Mouse (Mus musculus) stomach, postnatal 0 days (tissue): Measurements from ENCODE around the gene Abat. TPM values are rescaled to one million over a fixed set of nuclear protein-coding genes. Genes with fewer than 3 reads are reported as not detected.

Experiments
- ATAC-seq: fragments of 200-750 bp; cut with Nextera tagmentation; 2 replicates; pipeline ENCODE4 v1.8.0; 2017; ENCODE audit not compliant: low FRiP score, low TSS enrichment
- DNase-seq: peaks from one replicate; pipeline ENCODE4 v3.0.0-alpha.2; 2016; ENCODE audit warnings: low spot score
- H3K27ac ChIP-seq: fragments of 300-500 bp; sonication (generic); replicated peaks from 2 replicates; pipeline ENCODE4 v1.5.1; 2014; ENCODE audit warnings: mild to moderate bottlenecking, control low read depth
- H3K27me3 ChIP-seq: fragments of 300-500 bp; sonication (generic); 2 replicates; pipeline ENCODE4 v1.6.1; 2014; ENCODE audit warnings: low read length; ENCODE audit not compliant: control insufficient read depth, insufficient read depth
- H3K36me3 ChIP-seq: fragments of 300-500 bp; sonication (generic); 2 replicates; pipeline ENCODE4 v1.6.1; 2014; ENCODE audit warnings: low read length, mixed read lengths; ENCODE audit not compliant: control insufficient read depth, insufficient read depth
- H3K4me1 ChIP-seq: fragments of 300-500 bp; sonication (generic); replicated peaks from 2 replicates; pipeline ENCODE4 v1.6.1; 2014; ENCODE audit warnings: antibody characterized with exemption; ENCODE audit not compliant: control insufficient read depth, insufficient read depth
- H3K4me2 ChIP-seq: fragments of 300-500 bp; sonication (generic); replicated peaks from 2 replicates; pipeline ENCODE4 v1.6.1; 2014; ENCODE audit warnings: low read depth, mild to moderate bottlenecking, control low read depth, moderate library complexity
- H3K4me3 ChIP-seq: fragments of 300-500 bp; sonication (generic); 2 replicates; pipeline ENCODE4 v1.5.1; 2014; ENCODE audit warnings: low read depth, low read length, control low read depth
- H3K9ac ChIP-seq: fragments of 300-500 bp; sonication (generic); 2 replicates; pipeline ENCODE4 v1.6.1; 2014; ENCODE audit warnings: mild to moderate bottlenecking, low read length, control low read depth, mixed read lengths
- H3K9me3 ChIP-seq: fragments of 300-500 bp; sonication (generic); 2 replicates; pipeline ENCODE4 v1.6.1; 2016; ENCODE audit warnings: low read length; ENCODE audit not compliant: control insufficient read depth
- CTCF ChIP-seq: IDR thresholded peaks from 2 replicates; pipeline ENCODE4 v1.5.1; 2016; ENCODE audit warnings: antibody characterized with exemption, low read depth, mild to moderate bottlenecking, moderate library complexity
- EP300 ChIP-seq: optimal IDR thresholded peaks from 2 replicates; pipeline ENCODE3; 2016; ENCODE audit warnings: antibody characterized with exemption
- WGBS: fragments of 180-500 bp; shearing (Covaris S2); extraction: QIAGEN DNeasy Blood & Tissue Kit; methylation state at CpG from one replicate; pipeline ENCODE4 v1.1.7; 2014; 5-methylcytosine and 5-hydroxymethylcytosine counted together
- polyA plus RNA-seq: library from polyadenylated mRNA; unstranded; fragments of >200 nt; fragmentation: Nextera tagmentation; extraction: Ambion mirVana; gene quantifications from 2 replicates; pipeline ENCODE4 v1.2.1, GENCODE M21; 2015

Abat gene
- polyA plus RNA-seq, 1 experiment from 2014 or later = 4.1 TPM

- no peak overlapping the region for H3K27ac ChIP-seq
- no peaks in the 10 kb centered on the region for H3K4me1 ChIP-seq
- H3K36me3 ChIP-seq = no peaks in the 10 kb centered on the region
- H3K4me3 ChIP-seq = no peak overlapping the region
- 88% methylated on average over 6 of the region's 6 CpGs for WGBS
- no peaks in the 10 kb centered on the region for H3K27me3 ChIP-seq
- H3K9ac ChIP-seq = no peak overlapping the region
- H3K4me2 ChIP-seq = no peak overlapping the region
- DNase-seq = no peak
- TF ChIP-seq CTCF (no peak), EP300 (no peak)
- no peak for ATAC-seq
- H3K9me3 ChIP-seq = no peaks in the 10 kb centered on the region
Measured at GRCm38 (mm10) chr16:8581661-8582239, 68.5 kb downstream of the Abat start.

DNA sequence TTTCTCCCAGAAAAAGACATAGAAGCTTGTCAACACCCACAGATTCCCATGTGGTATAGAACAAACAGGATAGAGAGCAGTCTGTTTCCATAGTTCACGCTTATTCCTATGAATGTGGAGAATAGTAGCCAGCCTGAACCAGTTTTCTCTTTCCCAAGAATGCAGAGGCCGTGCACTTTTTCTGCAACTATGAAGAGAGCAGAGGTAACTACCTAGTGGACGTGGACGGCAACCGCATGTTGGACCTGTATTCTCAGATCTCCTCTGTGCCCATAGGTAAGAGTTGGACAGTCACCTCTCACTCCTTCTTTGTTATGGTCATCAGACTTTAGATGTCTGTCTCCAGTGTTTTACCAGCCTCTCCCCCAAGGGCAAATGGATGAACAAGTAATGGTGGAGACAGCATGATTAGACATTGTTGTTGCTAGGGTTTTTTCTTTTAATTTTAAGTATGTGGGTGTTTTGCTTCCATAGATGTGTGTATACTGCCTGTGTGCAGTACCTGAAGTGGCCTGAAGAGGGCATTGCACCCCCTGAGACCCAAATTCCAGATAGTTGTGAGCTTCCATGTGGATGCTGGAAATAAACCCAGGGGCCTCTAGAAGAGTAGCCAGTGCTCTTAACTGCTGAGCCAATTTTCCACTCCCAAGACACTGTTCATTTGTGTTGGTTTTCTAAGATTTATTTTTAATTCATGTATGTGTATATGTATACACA is 69.5 kb downstream of the Abat start:
- DNase-seq (no peak), ATAC-seq (no peak)
- Histone ChIP-seq H3K4me1 (no peaks in the 10 kb centered on the region), H3K27me3 (no peaks in the 10 kb centered on the region), H3K4me3 (no peak overlapping the region), H3K9ac (no peak overlapping the region), H3K4me2 (no peak overlapping the region), H3K27ac (no peak overlapping the region), H3K36me3 (no peaks in the 10 kb centered on the region), H3K9me3 (no peaks in the 10 kb centered on the region)
- peak; percentile 47 for TF ChIP-seq CTCF
- TF ChIP-seq EP300 = no peak
- WGBS = 96% methylated on average over 5 of the region's 5 CpGs

GRCm38 (mm10) chr16:8584248-8584647 is 71.0 kb downstream of the Abat start:
- 95% methylated on average over 1 of the region's 1 CpGs for WGBS
- H3K4me2 ChIP-seq = no peak overlapping the region
- H3K36me3 ChIP-seq = no peaks in the 10 kb centered on the region
- TF ChIP-seq EP300 (no peak), CTCF (no peak)
- H3K4me1 ChIP-seq = no peaks in the 10 kb centered on the region
- H3K9me3 ChIP-seq = no peaks in the 10 kb centered on the region
- ATAC-seq = no peak
- H3K9ac ChIP-seq = no peak overlapping the region
- no peak for DNase-seq
- H3K4me3 ChIP-seq = no peak overlapping the region
- H3K27me3 ChIP-seq = no peaks in the 10 kb centered on the region
- H3K27ac ChIP-seq = no peak overlapping the region

- WGBS = 74% methylated on average over 5 of the region's 5 CpGs
- Histone ChIP-seq H3K9me3 (no peaks in the 10 kb centered on the region), H3K27ac (no peak overlapping the region), H3K27me3 (no peaks in the 10 kb centered on the region), H3K36me3 (no peaks in the 10 kb centered on the region), H3K4me3 (no peak overlapping the region), H3K4me1 (no peaks in the 10 kb centered on the region), H3K9ac (no peak overlapping the region), H3K4me2 (no peak overlapping the region)
- ATAC-seq (no peak), DNase-seq (no peak)
- TF ChIP-seq EP300 (no peak), CTCF (no peak)
Measured at GRCm38 (mm10) chr16:8585056-8585455, 71.8 kb downstream of the Abat start.

DNA sequence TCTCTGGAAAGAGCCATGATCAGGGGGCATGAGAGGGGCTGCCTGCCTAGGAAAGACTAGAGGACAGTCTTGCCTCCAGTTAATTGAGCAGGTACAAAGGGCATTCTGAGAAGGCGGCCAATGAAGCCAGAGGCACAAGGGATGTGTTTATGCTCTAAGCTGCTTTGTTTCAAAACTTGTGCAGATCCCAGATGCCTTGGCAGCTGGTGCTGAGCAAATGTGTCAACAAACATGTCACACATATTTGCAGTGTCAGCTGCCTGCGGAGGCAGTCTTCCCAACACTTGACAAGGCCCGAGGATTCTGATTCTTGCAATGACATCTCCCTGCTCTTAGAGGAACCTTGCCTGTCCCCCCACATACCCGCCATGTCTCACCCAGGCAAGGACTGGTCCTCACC is 82.2 kb downstream of the Abat start:
- Histone ChIP-seq H3K4me2 (no peak overlapping the region), H3K4me3 (no peak overlapping the region), H3K27ac (no peak overlapping the region), H3K36me3 (no peaks in the 10 kb centered on the region), H3K27me3 (no peaks in the 10 kb centered on the region), H3K9ac (no peak overlapping the region), H3K9me3 (no peaks in the 10 kb centered on the region), H3K4me1 (no peaks in the 10 kb centered on the region)
- TF ChIP-seq EP300 (no peak), CTCF (no peak)
- ATAC-seq = no peak
- DNase-seq = no peak
- WGBS = 44% methylated on average over 4 of the region's 4 CpGs

DNA sequence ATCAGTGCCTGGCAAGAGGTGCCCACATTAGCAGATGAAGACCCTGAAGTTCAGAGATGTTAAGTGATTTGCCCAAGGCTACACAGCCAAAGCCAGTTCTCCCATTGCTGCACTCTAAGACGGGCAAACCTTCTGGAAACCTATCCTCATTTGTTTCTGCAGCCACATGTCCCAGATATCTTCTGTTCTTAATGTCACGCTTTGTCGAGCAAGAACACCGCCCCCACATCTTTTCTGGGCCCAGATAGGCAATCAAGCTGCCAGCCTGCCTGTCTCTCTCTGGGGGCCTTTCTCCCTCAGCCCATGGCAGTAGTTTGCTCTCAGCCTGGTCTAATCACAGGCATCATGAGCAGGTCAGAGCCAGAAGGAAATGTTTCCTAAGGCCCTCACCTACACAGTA is 83.1 kb downstream of the Abat start:
- Histone ChIP-seq H3K27ac (no peak overlapping the region), H3K4me1 (no peaks in the 10 kb centered on the region), H3K27me3 (no peaks in the 10 kb centered on the region), H3K4me2 (no peak overlapping the region), H3K36me3 (no peaks in the 10 kb centered on the region), H3K4me3 (no peak overlapping the region), H3K9me3 (no peaks in the 10 kb centered on the region), H3K9ac (no peak overlapping the region)
- no peak for DNase-seq
- WGBS = 90% methylated on average over 4 of the region's 4 CpGs
- TF ChIP-seq CTCF (no peak), EP300 (no peak)
- ATAC-seq = no peak
